Mouse (Mus musculus): ENCODE results near the gene Erv3.

Erv3 gene

GRCm38 (mm10) chr2:131823931-131824330 lies 35.6 kb downstream of the Erv3 start:
- no peak for DNase-seq (ENCODE audit: low read depth)

GRCm38 (mm10) chr2:131822492-131822891 lies 37.1 kb downstream of the Erv3 start:
- no peak for DNase-seq (ENCODE audit: low read depth)

DNA sequence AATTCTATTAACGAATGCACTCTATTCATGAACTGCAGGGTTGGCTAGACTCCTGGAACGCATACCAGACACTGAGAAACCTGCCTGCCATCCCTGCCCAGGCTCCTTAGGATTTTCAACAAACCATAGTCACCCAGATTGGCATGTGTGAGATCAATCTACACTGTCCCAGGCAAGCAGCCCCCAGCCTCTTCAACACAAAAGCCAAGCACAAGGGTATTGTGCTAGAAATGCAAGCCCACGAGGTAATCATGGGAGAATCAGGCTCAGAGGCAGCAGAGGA lies 37.9 kb downstream of the Erv3 start:
- no peak for DNase-seq (ENCODE audit: low read depth)

DNA sequence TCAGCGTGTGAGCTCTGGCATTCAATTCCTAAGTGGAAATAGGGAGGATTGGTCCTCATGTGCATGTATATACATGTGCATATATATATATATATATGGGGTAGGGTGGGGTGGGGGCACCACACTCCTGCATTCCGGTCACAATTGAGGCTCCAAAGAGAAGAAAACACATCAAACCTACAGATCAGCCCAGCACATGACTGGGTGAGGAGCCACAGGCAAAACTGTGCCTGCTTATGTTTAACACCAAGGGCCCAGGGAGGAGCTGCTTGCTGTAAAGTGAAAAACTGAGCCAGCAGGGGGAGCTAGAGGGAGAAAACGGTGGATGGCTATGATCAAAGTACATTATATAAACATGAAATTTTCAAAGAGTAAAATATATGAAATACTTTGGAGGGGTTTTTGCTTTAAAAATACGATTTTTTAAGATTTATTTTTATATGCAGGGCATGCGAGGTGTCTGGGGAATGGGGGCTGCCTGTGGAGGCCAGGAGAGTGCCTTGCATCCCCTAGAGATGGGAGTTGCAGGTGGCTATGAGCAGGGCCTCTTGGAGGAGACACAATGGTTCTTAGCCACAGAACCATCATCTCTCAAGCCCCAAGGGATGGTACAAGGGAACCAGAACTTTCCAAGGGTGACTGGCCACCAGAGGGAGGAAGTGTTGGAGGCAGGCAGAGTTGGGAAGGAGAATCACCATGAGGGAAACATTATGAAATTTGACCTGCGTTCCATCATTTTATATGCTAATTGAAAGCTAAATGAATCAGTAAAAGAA lies 38.4 kb downstream of the Erv3 start:
- DNase-seq (ENCODE audit: low read depth): peak; percentile 93

- peak; percentile 92 for DNase-seq (ENCODE audit: low read depth)
These were observed 39.4 kb downstream of the Erv3 start for GRCm38 (mm10) chr2:131820088-131820675.

GRCm38 (mm10) chr2:131814327-131814726 lies 45.2 kb downstream of the Erv3 start:
- no peak for DNase-seq (ENCODE audit: low read depth)

DNA sequence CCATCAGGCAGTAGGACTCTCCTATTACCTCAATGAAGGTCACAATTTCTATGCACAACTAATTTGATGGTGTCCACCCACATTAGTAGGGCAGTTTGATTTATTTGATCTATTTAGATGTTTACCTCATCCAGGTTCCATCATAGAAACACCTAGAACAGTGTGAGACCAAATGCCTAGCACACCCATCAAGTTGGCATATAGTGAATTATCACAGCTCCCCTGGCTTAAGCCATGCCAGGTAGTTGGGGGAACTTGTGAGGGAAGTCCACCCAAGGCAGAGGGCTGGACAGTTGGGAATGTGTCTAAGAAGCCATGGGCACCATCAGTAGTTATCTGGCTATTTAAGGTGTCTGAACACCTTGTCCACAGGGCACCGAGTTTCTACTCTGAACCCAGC lies 46.1 kb downstream of the Erv3 start:
- no peak for DNase-seq (ENCODE audit: low read depth)

- DNase-seq (ENCODE audit: low read depth): peak; percentile 94
These were observed 46.9 kb downstream of the Erv3 start for GRCm38 (mm10) chr2:131812480-131813137.

DNA sequence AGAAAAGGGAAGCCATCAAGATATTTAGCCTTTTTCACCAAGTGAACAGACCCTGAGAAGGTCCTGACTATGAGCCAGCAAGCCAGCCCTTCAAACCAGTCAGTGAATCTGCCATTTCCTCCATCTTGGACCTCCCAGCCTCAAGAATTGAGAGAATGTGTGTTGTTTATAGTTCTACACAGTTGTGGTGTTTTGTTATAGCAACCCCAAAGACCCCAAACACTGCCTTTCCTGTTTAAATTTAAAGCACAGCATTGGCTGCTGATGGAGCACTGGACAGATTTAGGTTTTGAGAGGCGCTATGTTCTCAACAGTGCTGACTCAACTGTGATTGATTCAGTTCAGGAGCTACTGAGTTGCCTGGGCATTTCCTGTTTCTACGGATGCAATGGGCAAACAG lies 47.9 kb downstream of the Erv3 start:
- peak; percentile 32 for DNase-seq (ENCODE audit: low read depth)

- no peak for DNase-seq (ENCODE audit: low read depth)
These were observed 50.7 kb downstream of the Erv3 start for GRCm38 (mm10) chr2:131808856-131809255.

DNA sequence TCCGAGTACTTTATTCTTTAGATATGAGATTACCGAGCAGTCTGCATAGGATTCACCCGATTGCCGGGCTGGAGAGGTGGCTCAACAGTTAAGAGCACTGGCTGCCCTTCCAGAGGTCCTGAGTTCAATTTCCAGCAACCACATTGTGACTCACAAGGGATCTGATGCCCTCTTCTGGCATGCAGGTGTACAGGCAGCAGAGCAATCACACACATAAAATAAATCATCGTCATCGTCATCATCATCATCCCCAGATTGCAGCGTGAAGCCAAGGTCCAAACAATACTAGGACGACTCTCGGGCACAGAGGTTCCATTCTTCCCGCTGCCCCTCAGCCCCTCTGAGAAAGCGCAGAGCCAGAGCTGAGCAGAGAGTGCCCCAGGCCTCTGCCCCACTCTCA lies 51.9 kb downstream of the Erv3 start:
- DNase-seq (ENCODE audit: low read depth): no peak

GRCm38 (mm10) chr2:131806863-131807262 lies 52.7 kb downstream of the Erv3 start:
- DNase-seq (ENCODE audit: low read depth): peak; percentile 80

DNA sequence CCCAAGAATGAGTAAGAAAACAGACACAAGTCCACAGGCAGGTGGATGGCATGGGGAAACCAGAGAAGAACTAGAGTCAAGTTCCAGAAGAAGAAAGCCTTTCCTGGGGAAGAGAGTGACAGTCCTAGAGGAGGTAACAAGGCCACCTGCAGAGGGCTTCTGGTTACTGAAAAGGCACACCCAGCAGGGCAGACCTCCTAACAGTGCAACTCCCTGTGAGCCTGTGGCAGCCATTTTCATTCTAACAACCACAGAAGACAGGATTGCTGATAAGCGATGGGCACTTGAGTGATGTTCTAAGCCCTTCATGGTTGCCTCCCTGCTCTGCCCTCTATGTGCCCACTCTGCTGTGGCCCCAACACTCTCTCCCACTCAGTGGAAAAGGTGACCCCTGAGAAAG lies 54.2 kb downstream of the Erv3 start:
- DNase-seq (ENCODE audit: low read depth): no peak

DNA sequence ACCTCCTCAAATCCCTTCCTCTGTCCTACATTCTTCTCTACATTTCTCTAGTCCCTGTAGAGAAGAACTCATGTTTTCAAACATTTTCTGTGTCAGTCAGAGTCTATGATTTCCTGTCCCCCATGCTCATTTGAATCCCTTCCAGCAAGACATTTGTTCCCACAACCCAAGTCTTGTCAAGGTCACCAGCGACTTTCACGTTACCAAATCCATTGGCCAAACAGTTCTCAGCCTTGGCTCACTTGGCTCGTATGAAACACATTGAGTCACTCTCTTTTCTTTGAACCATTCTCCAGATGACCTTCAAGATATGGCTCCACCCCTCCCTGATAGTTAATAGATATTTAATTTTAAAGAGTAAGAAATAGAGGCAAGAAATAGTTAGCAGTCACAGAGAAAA lies 55.7 kb downstream of the Erv3 start:
- DNase-seq (ENCODE audit: low read depth): no peak
